Mouse (Mus musculus) embryonic facial prominence, embryonic 13.5 days (tissue): ENCODE data around the gene Farp1. TPM values are rescaled to one million over a fixed set of nuclear protein-coding genes. Genes with fewer than 3 reads are reported as not detected.

Experiments
- ATAC-seq: fragments of 200-750 bp; cut with Nextera tagmentation; 2 replicates; pipeline ENCODE4 v1.8.0; 2017; ENCODE audit warnings: low read depth; ENCODE audit not compliant: insufficient number of reproducible peaks, insufficient read depth, low FRiP score, low TSS enrichment
- H3K27ac ChIP-seq: fragments of 300-500 bp; sonication (generic); 2 replicates; pipeline ENCODE4 v1.5.1; 2015; ENCODE audit warnings: moderate library complexity, mild to moderate bottlenecking, inconsistent platforms
- H3K27me3 ChIP-seq: fragments of 300-500 bp; sonication (generic); 2 replicates; pipeline ENCODE4 v1.6.1; 2015; ENCODE audit warnings: mild to moderate bottlenecking, inconsistent platforms
- H3K36me3 ChIP-seq: fragments of 300-500 bp; sonication (generic); 2 replicates; pipeline ENCODE4 v1.6.1; 2015; ENCODE audit warnings: mild to moderate bottlenecking, inconsistent platforms
- H3K4me1 ChIP-seq: fragments of 300-500 bp; sonication (generic); 2 replicates; pipeline ENCODE4 v1.6.1; 2015; ENCODE audit warnings: inconsistent platforms
- H3K4me2 ChIP-seq: fragments of 300-500 bp; sonication (generic); 2 replicates; pipeline ENCODE4 v1.6.1; 2015; ENCODE audit warnings: moderate library complexity, mild to moderate bottlenecking, inconsistent platforms
- H3K4me3 ChIP-seq: fragments of 300-500 bp; sonication (generic); 2 replicates; pipeline ENCODE4 v1.5.1; 2015; ENCODE audit warnings: mild to moderate bottlenecking, inconsistent platforms
- H3K9ac ChIP-seq: fragments of 300-500 bp; sonication (generic); 2 replicates; pipeline ENCODE4 v1.6.1; 2015; ENCODE audit warnings: mild to moderate bottlenecking, inconsistent platforms
- H3K9me3 ChIP-seq: fragments of 300-500 bp; sonication (generic); 2 replicates; pipeline ENCODE4 v1.6.1; 2016; ENCODE audit warnings: inconsistent platforms
- WGBS: fragments of 180-500 bp; shearing (Covaris S2); methylation state at CpG from one replicate; pipeline ENCODE4 v1.1.7; 2015; ENCODE audit warnings: mixed read lengths; 5-methylcytosine and 5-hydroxymethylcytosine counted together
- polyA plus RNA-seq: library from polyadenylated mRNA; unstranded; fragments of >200 nt; fragmentation: Nextera tagmentation; extraction: Ambion mirVana; gene quantifications from 2 replicates; pipeline ENCODE4 v1.2.1, GENCODE M21; 2015

Farp1 gene
- polyA plus RNA-seq, 1 experiment from 2014 or later: 38.7 TPM

DNA sequence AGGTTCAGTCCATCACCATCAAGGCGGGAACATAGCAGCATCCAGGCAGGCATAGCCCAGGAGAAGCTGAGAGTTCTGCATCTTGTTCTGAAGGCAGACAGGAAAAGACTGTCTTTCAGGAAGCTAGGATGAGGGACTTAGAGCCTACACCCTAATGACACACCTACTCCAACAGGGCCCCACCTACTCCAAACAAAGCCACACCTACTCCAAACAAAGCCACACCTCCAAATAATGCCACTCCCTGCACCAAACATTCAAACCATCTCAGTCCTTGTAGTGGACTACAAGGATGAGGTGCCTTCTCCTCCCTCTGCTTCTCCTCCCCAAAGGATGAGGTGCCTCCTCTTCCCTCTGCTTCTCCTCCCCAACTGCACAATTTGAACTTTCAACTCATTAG lies 23.5 kb downstream of the Farp1 start:
- Histone ChIP-seq H3K27ac (no peak overlapping the region), H3K9me3 (no peaks in the 10 kb centered on the region), H3K9ac (no peak overlapping the region), H3K4me2 (no peak overlapping the region), H3K27me3 (no peaks in the 10 kb centered on the region), H3K4me1 (peaks cover 89% of the 10 kb centered on the region), H3K4me3 (no peak overlapping the region), H3K36me3 (0 out of 2 replicates have a peak, but pooled peaks cover 5% of the 10 kb centered on the region)
- ATAC-seq: no peak
- WGBS: 100% methylated on average over 1 of the region's 1 CpGs

DNA sequence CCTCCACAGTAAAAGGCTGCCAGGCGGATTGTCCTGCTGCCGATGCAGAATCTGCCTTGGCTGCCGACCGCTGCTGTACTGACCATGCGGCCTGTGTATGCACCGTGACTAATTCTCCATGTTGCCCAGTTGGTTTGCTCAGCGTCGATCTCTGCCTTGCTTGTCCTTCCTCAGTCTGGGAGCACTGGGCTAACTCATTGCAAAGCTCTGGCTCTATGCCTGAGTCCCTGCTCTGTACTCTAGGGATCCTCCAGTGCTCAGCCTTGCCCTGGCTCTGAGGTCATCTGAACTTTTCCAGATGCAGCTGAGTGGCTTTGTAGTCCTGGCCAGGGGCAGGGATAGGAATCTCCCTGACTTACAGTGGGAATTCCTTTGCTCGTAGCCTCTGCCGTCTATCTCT lies 24.3 kb downstream of the Farp1 start:
- no peak overlapping the region for H3K9ac ChIP-seq
- no peak overlapping the region for H3K4me2 ChIP-seq
- H3K4me1 ChIP-seq: peaks cover 89% of the 10 kb centered on the region
- whole genome bisulfite sequencing: 33% methylated on average over 10 of the region's 10 CpGs
- 0 out of 2 replicates have a peak, but pooled peaks cover 5% of the 10 kb centered on the region for H3K36me3 ChIP-seq
- no peak overlapping the region for H3K4me3 ChIP-seq
- ATAC-seq: no peak
- no peaks in the 10 kb centered on the region for H3K9me3 ChIP-seq
- peak overlapping the region; percentile 34; the same call in 1 of the 2 replicates for H3K27ac ChIP-seq
- no peaks in the 10 kb centered on the region for H3K27me3 ChIP-seq

DNA sequence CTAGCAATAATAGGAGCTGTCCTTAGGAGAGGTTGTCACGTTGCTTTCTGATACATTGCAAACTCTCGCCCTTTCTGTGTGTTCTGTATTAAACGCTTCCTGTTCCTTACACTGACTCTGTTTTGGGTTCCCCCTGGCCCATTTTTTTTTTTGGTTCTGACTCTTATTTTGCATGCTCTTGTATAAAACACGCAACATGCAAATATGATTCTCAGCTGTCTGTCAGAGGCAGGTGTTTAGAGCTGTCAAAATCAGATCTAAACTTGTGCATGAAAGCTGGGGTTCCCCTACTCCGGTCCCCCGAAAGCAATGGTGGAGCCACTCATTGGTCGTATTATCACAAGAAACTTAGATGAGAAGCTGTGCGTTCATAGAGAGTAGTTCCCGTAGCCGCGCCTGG lies 25.5 kb downstream of the Farp1 start:
- H3K27me3 ChIP-seq: no peaks in the 10 kb centered on the region
- 59% methylated on average over 11 of the region's 11 CpGs for WGBS
- no peak overlapping the region for H3K27ac ChIP-seq
- H3K9me3 ChIP-seq: no peaks in the 10 kb centered on the region
- H3K4me1 ChIP-seq: peaks cover 81% of the 10 kb centered on the region
- no peak overlapping the region for H3K4me2 ChIP-seq
- no peak overlapping the region for H3K4me3 ChIP-seq
- no peak overlapping the region for H3K9ac ChIP-seq
- no peak for ATAC-seq
- peaks cover 9% of the 10 kb centered on the region; the same call in 1 of the 2 replicates for H3K36me3 ChIP-seq

DNA sequence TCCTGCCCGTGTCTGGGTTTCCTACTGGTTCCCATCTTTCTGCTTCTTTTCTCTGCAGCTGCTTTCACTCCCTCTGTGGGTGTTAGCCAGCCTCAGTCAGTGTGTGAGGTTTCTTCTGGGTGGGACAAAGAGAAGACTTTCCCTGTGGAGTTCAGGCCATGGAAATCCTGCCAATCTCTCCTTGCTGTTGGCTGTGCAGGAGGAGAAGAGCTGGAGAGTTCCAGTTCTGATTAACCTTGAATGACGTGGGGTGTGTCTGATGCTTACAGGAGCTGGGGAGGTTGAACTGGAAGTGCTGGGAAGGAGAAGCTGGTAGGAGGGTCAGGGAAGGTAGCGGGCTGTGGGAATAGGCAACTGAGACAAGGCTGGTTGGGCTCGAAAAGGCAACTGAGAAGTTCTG lies 26.7 kb downstream of the Farp1 start:
- Histone ChIP-seq H3K4me3 (no peak overlapping the region), H3K27me3 (no peaks in the 10 kb centered on the region), H3K4me2 (peak overlapping the region; percentile 24), H3K9ac (no peak overlapping the region), H3K27ac (peak overlapping the region; percentile 86), H3K36me3 (peaks cover 16% of the 10 kb centered on the region), H3K4me1 (peaks cover 69% of the 10 kb centered on the region), H3K9me3 (peaks cover 4% of the 10 kb centered on the region; the same call in 1 of the 2 replicates)
- ATAC-seq: no peak
- 56% methylated on average over 4 of the region's 4 CpGs for WGBS

DNA sequence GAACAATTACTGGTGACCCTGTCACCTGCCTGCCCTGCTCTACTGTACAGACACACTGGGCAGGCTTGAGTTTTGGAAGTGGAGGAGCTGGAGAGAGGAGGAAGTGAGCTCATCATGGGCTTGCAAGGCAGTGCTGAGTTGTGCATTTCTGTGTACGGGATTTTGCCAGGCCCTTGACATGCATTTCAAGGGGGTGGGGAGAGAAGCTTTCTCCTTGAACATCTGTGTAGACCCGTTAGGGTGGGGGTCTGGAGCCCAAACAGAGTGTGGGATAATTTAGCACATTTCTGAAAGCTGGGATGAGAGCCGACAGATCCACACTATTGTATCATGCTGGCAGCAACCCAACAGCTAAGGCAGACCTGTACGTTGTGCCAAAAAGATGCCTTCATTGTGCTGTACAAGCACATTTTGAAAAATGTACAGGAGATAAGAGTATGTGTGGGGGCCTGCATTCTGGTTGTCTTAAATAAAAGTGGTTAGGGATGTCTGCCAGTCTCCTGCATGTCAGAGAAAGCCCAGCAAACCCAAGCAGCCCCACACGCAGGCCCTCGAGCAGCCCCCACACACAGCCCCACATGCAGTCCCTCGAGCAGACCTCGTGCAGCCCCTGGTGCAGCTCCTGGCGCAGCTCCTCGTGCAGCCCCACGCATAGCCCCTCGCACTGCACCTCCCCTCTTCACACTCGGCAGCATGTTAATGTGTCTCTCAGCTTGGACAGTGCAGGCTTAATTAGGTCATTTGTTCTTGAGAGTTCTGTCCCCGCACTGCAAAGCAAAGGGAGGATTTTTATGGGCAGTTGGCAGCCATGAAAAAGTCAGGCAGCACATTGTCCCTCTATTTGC lies 27.5 kb downstream of the Farp1 start:
- peaks cover 62% of the 10 kb centered on the region for H3K4me1 ChIP-seq
- peak; percentile 79 for ATAC-seq
- peaks cover 16% of the 10 kb centered on the region for H3K36me3 ChIP-seq
- H3K9me3 ChIP-seq: peaks cover 4% of the 10 kb centered on the region; the same call in 1 of the 2 replicates
- no peak overlapping the region; the same call in 1 of the 2 replicates for H3K9ac ChIP-seq
- peak overlapping the region; percentile 86 for H3K27ac ChIP-seq
- H3K4me3 ChIP-seq: no peak overlapping the region
- H3K27me3 ChIP-seq: no peaks in the 10 kb centered on the region
- peak overlapping the region; percentile 27 for H3K4me2 ChIP-seq
- 18% methylated on average over 14 of the region's 14 CpGs for WGBS

DNA sequence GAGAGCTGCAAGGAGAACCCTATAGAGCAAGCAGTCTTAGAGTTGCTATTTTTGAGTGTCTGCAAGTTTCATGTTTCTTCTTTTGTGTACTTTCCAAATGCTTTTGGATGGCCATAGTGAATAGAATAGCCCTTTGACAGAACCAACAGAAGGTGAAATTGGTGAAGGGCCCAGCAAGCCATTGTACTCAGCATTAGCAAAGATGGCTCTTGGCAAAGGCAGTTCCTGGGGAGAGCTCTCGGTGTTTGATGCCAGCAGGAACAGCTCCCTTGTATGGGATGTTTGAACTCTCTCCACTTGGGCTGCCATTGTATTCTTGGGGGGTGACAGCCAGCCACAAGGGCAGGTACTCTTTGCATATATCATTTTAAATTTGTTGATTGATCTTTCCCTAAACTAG lies 29.7 kb downstream of the Farp1 start:
- H3K4me1 ChIP-seq: peaks cover 46% of the 10 kb centered on the region
- no peaks in the 10 kb centered on the region for H3K27me3 ChIP-seq
- H3K36me3 ChIP-seq: peaks cover 13% of the 10 kb centered on the region
- WGBS: 96% methylated on average over 1 of the region's 1 CpGs
- no peak overlapping the region for H3K27ac ChIP-seq
- no peak overlapping the region for H3K4me3 ChIP-seq
- no peak overlapping the region for H3K4me2 ChIP-seq
- no peak overlapping the region for H3K9ac ChIP-seq
- peaks cover 4% of the 10 kb centered on the region; the same call in 1 of the 2 replicates for H3K9me3 ChIP-seq
- ATAC-seq: no peak

DNA sequence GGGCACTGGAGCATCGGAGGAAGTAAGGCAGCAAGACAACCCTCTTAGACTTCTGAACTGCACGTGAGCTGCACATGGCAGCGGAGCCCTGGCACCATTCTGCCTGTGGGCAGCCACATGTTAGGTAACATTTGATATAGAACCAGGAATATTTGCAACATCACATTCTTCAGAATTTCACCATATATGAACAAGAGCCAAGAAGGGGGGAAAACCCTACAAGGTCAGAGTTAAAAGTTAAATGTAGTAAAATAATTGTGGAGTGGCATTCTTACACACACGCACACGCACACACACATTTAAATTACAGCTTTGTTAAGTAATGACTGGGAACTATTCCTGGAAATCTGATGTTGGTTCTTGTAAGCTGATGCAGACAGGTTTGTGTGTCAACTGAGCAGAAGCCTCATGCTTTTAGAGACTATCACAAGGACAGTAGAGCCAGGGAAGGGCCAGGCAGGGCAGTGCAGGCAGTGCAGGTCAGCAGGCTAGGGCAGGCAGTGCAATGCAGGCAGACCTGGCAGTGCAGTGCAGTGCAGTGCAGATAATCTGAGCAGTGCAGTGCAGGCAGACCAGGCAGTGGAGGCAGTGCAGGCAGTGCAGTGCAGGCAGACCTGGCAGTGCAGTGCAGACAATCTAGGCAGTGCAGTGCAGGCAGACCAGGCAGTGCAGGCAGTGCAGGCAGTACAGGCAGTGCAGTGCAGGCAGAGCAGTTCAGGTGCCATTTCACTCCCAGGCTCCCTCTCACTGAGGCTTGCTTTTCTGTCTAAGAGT lies 38.3 kb downstream of the Farp1 start:
- peaks cover 24% of the 10 kb centered on the region; the same call in 1 of the 2 replicates for H3K36me3 ChIP-seq
- 0 out of 2 replicates have a peak, but pooled peaks have one; percentile 48 for ATAC-seq
- no peaks in the 10 kb centered on the region for H3K27me3 ChIP-seq
- 0 out of 2 replicates have a peak, but pooled peaks cover 4% of the 10 kb centered on the region for H3K4me1 ChIP-seq
- no peak overlapping the region for H3K9ac ChIP-seq
- no peak overlapping the region for H3K4me3 ChIP-seq
- H3K27ac ChIP-seq: peak overlapping the region; percentile 16; the same call in 1 of the 2 replicates
- H3K4me2 ChIP-seq: no peak overlapping the region
- WGBS: 92% methylated on average over 5 of the region's 5 CpGs
- no peaks in the 10 kb centered on the region for H3K9me3 ChIP-seq

DNA sequence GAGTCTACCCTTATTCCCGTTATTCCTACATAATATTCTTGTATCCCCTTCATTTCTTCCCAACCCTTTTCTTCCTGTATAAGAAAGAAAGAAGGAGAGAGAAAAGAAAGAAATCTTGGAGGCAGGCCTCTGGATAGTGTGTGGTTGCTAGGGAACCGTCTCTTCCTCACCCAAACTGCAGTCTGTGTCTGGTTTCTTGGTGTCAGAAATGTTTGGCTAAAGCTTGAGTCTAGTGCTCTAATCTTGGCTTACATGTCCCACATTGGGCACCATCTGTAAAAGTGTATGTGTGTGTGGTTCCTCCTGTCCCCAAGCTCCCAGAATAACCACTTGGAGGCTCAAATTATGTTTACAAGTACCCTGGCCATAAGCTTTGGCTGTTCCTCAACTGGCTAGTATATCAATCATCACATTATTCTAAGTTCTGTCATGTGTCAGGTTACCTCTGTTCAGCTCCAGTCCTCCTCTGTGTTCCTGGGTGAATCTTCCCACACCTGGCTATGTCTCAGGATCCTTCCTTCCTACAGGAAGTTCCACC lies 39.3 kb downstream of the Farp1 start:
- WGBS: 80% methylated on average over 2 of the region's 2 CpGs
- no peak overlapping the region for H3K4me2 ChIP-seq
- H3K27me3 ChIP-seq: no peaks in the 10 kb centered on the region
- H3K36me3 ChIP-seq: peaks cover 34% of the 10 kb centered on the region
- no peak overlapping the region for H3K4me3 ChIP-seq
- ATAC-seq: no peak
- H3K4me1 ChIP-seq: 0 out of 2 replicates have a peak, but pooled peaks cover 4% of the 10 kb centered on the region
- H3K9ac ChIP-seq: no peak overlapping the region
- no peaks in the 10 kb centered on the region for H3K9me3 ChIP-seq
- no peak overlapping the region for H3K27ac ChIP-seq

DNA sequence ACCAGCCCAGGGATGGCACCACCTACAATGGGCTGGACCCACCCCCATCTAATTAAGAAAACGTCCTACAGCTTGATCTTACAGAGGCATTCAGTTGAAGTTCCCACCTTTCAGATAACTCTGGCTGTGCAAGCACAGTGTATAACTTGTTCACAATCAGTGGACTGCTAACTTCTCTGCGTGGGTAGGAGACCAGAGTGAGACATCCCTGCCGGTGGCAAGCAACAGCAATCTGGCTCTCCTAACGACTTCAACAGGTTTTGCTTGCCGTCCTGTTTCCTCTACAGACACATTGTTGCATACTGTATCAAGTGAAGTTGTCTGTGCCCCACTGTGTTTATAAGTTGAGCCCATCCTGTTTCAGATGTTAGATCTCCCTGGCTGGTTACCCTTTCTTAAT lies 45.7 kb downstream of the Farp1 start:
- Histone ChIP-seq H3K9me3 (no peaks in the 10 kb centered on the region; the same call in 1 of the 2 replicates), H3K27me3 (no peaks in the 10 kb centered on the region), H3K4me1 (peaks cover 12% of the 10 kb centered on the region), H3K4me2 (no peak overlapping the region), H3K36me3 (peaks cover 38% of the 10 kb centered on the region), H3K9ac (no peak overlapping the region), H3K4me3 (no peak overlapping the region), H3K27ac (no peak overlapping the region)
- ATAC-seq: no peak
- WGBS: 78% methylated on average over 5 of the region's 5 CpGs

DNA sequence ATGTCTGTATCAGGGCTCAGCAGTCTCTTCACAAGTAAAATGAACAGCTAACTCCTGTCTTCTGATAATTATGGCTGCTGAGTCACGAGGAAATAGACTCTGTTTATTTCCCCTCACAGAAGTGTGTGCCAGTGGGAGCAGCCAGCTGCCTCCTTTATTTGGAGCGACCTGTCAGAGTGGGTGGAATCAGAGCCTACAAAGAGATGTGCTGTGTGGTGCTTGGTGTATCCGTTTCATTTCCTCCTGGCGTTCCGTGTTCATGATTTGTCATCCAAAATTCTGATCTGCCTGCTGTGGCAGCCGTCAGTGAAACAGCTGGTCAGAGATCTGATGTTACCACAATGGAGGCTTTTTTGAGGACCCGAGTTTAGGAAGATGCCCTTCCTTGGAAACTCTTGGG lies 47.3 kb downstream of the Farp1 start:
- Histone ChIP-seq H3K36me3 (peaks cover 52% of the 10 kb centered on the region), H3K4me1 (peaks cover 12% of the 10 kb centered on the region), H3K27ac (peak overlapping the region; percentile 35), H3K27me3 (no peaks in the 10 kb centered on the region), H3K4me2 (no peak overlapping the region), H3K4me3 (no peak overlapping the region), H3K9ac (no peak overlapping the region), H3K9me3 (no peaks in the 10 kb centered on the region; the same call in 1 of the 2 replicates)
- no peak for ATAC-seq
- 22% methylated on average over 7 of the region's 7 CpGs for WGBS

DNA sequence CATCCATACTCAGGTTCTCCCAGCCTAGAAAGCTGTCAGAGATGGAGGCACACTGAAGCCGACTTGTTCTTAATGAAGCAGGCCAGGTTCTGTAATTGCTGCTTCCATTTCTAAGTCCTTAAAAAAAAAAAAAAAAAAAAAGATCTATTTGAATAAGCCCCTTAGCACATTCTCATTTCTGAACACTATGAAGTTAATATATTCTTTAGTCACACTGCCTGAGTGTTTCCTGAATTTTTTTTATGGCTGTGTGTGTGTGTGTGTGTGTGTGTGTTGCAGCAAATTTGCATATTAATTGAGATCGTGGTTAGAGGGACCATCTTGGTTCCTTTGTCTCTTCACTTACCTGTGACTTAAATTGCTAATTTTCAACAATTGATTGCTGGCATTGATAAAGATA lies 47.8 kb downstream of the Farp1 start:
- Histone ChIP-seq H3K27me3 (no peaks in the 10 kb centered on the region), H3K9ac (no peak overlapping the region), H3K4me1 (peaks cover 12% of the 10 kb centered on the region), H3K27ac (peak overlapping the region; percentile 35), H3K4me2 (no peak overlapping the region), H3K9me3 (no peaks in the 10 kb centered on the region; the same call in 1 of the 2 replicates), H3K4me3 (no peak overlapping the region), H3K36me3 (peaks cover 57% of the 10 kb centered on the region)
- WGBS: 40% methylated on average over 2 of the region's 2 CpGs
- ATAC-seq: no peak
